Mouse (Mus musculus): ENCODE results near the gene Rasgef1a. TPM values are rescaled to one million over a fixed set of nuclear protein-coding genes. Genes with fewer than 3 reads are reported as not detected.

Gene Rasgef1a
- total RNA-seq, 1 experiment, result 0.94 TPM

- Histone ChIP-seq H3K4me1 (ENCODE audit: control insufficient read depth in 2 of 2, insufficient read depth in 2 of 2, low read length in 2 of 2, poor library complexity in 1 of 2) (peaks cover 0 to 5% of the 10 kb centered on the region in 2 experiments; a peak in 1 of 4 replicates), H3K36me3 (ENCODE audit: control insufficient read depth, insufficient read depth, low read length, poor library complexity, severe bottlenecking) (no peaks in the 10 kb centered on the region), H3K27ac (ENCODE audit: insufficient read depth, low read depth, low read length, poor library complexity, severe bottlenecking) (no peak overlapping the region), H3K4me3 (ENCODE audit: insufficient read depth in 1 of 2, low read depth in 1 of 2, low read length in 2 of 2, poor library complexity in 1 of 2, severe bottlenecking in 1 of 2) (peak overlapping the region; percentile 46 to 74; a peak in 3 of 4 replicates), H3K9ac (ENCODE audit: insufficient read depth, low read depth, low read length, poor library complexity, severe bottlenecking) (peak overlapping the region; percentile 54; the same call in 1 of the 2 replicates), H3K9me3 (ENCODE audit: control insufficient read depth, insufficient read depth, low read depth, low read length) (no peaks in the 10 kb centered on the region)
- TF ChIP-seq ZNF384 (IDR thresholded peaks at IDR 0.05; ENCODE audit: low read depth, low read length) (no peak), HCFC1 (IDR thresholded peaks at IDR 0.05; ENCODE audit: borderline replicate concordance, insufficient read depth, low read length) (no peak), CHD2 (IDR thresholded peaks at IDR 0.05; ENCODE audit: low read depth, low read length) (no peak), ZC3H11A (IDR thresholded peaks at IDR 0.05; ENCODE audit: borderline replicate concordance, low read depth, low read length) (no peak)
- no peak for DNase-seq (ENCODE audit: low read depth, low spot score)
- in situ Hi-C loops (cut with MboI; ENCODE audit: low sequenced_read_pairs in 2 of 2, unreplicated experiment in 2 of 2), result no loop called here
Observed at GRCm38 (mm10) chr6:118011616-118012316, 528 bp downstream of the Rasgef1a start.

- Histone ChIP-seq H3K27ac (ENCODE audit: insufficient read depth, low read depth, low read length, poor library complexity, severe bottlenecking) (no peak overlapping the region), H3K9ac (ENCODE audit: insufficient read depth, low read depth, low read length, poor library complexity, severe bottlenecking) (no peak overlapping the region), H3K36me3 (ENCODE audit: control insufficient read depth, insufficient read depth, low read length, poor library complexity, severe bottlenecking) (no peaks in the 10 kb centered on the region), H3K4me3 (ENCODE audit: insufficient read depth in 1 of 2, low read depth in 1 of 2, low read length in 2 of 2, poor library complexity in 1 of 2, severe bottlenecking in 1 of 2) (no peak overlapping the region), H3K9me3 (ENCODE audit: control insufficient read depth, insufficient read depth, low read depth, low read length) (no peaks in the 10 kb centered on the region), H3K4me1 (ENCODE audit: control insufficient read depth in 2 of 2, insufficient read depth in 2 of 2, low read length in 2 of 2, poor library complexity in 1 of 2) (peaks cover 0 to 5% of the 10 kb centered on the region in 2 experiments; a peak in 1 of 4 replicates)
- DNase-seq (ENCODE audit: low read depth, low spot score), result no peak
- TF ChIP-seq CHD2 (IDR thresholded peaks at IDR 0.05; ENCODE audit: low read depth, low read length) (no peak), MAFK (IDR thresholded peaks at IDR 0.05; ENCODE audit: insufficient read depth, low read depth, low read length) (no peak), ZC3H11A (IDR thresholded peaks at IDR 0.05; ENCODE audit: borderline replicate concordance, low read depth, low read length) (no peak), ZNF384 (IDR thresholded peaks at IDR 0.05; ENCODE audit: low read depth, low read length) (no peak)
- in situ Hi-C loops (cut with MboI; ENCODE audit: low sequenced_read_pairs in 2 of 2, unreplicated experiment in 2 of 2), result no loop called here
Observed at GRCm38 (mm10) chr6:118012317-118012700, 1.1 kb downstream of the Rasgef1a start.

GRCm38 (mm10) chr6:118012987-118013866, 2.0 kb downstream of the Rasgef1a start:
- H3K9me3 ChIP-seq (ENCODE audit: control insufficient read depth, insufficient read depth, low read depth, low read length), result no peaks in the 10 kb centered on the region
- H3K27ac ChIP-seq (ENCODE audit: insufficient read depth, low read depth, low read length, poor library complexity, severe bottlenecking), result no peak overlapping the region
- in situ Hi-C loops (cut with MboI; ENCODE audit: low sequenced_read_pairs in 2 of 2, unreplicated experiment in 2 of 2), result no loop called here
- H3K4me1 ChIP-seq (ENCODE audit: control insufficient read depth in 2 of 2, insufficient read depth in 2 of 2, low read length in 2 of 2, poor library complexity in 1 of 2), result peaks cover 0 to 5% of the 10 kb centered on the region in 2 experiments; a peak in 1 of 4 replicates
- no peak overlapping the region for H3K9ac ChIP-seq (ENCODE audit: insufficient read depth, low read depth, low read length, poor library complexity, severe bottlenecking)
- H3K36me3 ChIP-seq (ENCODE audit: control insufficient read depth, insufficient read depth, low read length, poor library complexity, severe bottlenecking), result no peaks in the 10 kb centered on the region
- DNase-seq (ENCODE audit: low read depth, low spot score), result no peak
- no peak overlapping the region for H3K4me3 ChIP-seq (ENCODE audit: insufficient read depth in 1 of 2, low read depth in 1 of 2, low read length in 2 of 2, poor library complexity in 1 of 2, severe bottlenecking in 1 of 2)
- TF ChIP-seq ZC3H11A (IDR thresholded peaks at IDR 0.05; ENCODE audit: borderline replicate concordance, low read depth, low read length) (no peak), HCFC1 (IDR thresholded peaks at IDR 0.05; ENCODE audit: borderline replicate concordance, insufficient read depth, low read length) (no peak), MAFK (IDR thresholded peaks at IDR 0.05; ENCODE audit: insufficient read depth, low read depth, low read length) (no peak), CHD2 (IDR thresholded peaks at IDR 0.05; ENCODE audit: low read depth, low read length) (no peak), ZNF384 (IDR thresholded peaks at IDR 0.05; ENCODE audit: low read depth, low read length) (no peak)

- in situ Hi-C loops (cut with MboI; ENCODE audit: low sequenced_read_pairs in 2 of 2, unreplicated experiment in 2 of 2), result no loop called here
- no peak overlapping the region for H3K9ac ChIP-seq (ENCODE audit: insufficient read depth, low read depth, low read length, poor library complexity, severe bottlenecking)
- no peak overlapping the region for H3K4me3 ChIP-seq (ENCODE audit: insufficient read depth in 1 of 2, low read depth in 1 of 2, low read length in 2 of 2, poor library complexity in 1 of 2, severe bottlenecking in 1 of 2)
- H3K9me3 ChIP-seq (ENCODE audit: control insufficient read depth, insufficient read depth, low read depth, low read length), result no peaks in the 10 kb centered on the region
- TF ChIP-seq HCFC1 (IDR thresholded peaks at IDR 0.05; ENCODE audit: borderline replicate concordance, insufficient read depth, low read length), result no peak
- no peak for TF ChIP-seq CHD2 (IDR thresholded peaks at IDR 0.05; ENCODE audit: low read depth, low read length)
- no peak for TF ChIP-seq ZC3H11A (IDR thresholded peaks at IDR 0.05; ENCODE audit: borderline replicate concordance, low read depth, low read length)
- TF ChIP-seq ZNF384 (IDR thresholded peaks at IDR 0.05; ENCODE audit: low read depth, low read length), result no peak
- no peak for TF ChIP-seq MAFK (IDR thresholded peaks at IDR 0.05; ENCODE audit: insufficient read depth, low read depth, low read length)
- DNase-seq (ENCODE audit: low read depth, low spot score), result no peak
- no peak overlapping the region for H3K27ac ChIP-seq (ENCODE audit: insufficient read depth, low read depth, low read length, poor library complexity, severe bottlenecking)
- H3K4me1 ChIP-seq (ENCODE audit: control insufficient read depth in 2 of 2, insufficient read depth in 2 of 2, low read length in 2 of 2, poor library complexity in 1 of 2), result peaks cover 0 to 5% of the 10 kb centered on the region in 2 experiments; a peak in 1 of 4 replicates
- no peaks in the 10 kb centered on the region for H3K36me3 ChIP-seq (ENCODE audit: control insufficient read depth, insufficient read depth, low read length, poor library complexity, severe bottlenecking)
Observed at GRCm38 (mm10) chr6:118014881-118015280, 3.6 kb downstream of the Rasgef1a start.

All from ES-E14 (cell line).